Mouse (Mus musculus): ENCODE measurements around the gene Sdf2l1. TPM values are rescaled to one million over a fixed set of nuclear protein-coding genes. Genes with fewer than 3 reads are reported as not detected.

The Sdf2l1 gene
- total RNA-seq (2023) = 19.9 to 24.9 TPM (median 23.0 TPM) in 4 replicates

GRCm38 (mm10) chr16:17132089-17132905 lies at the start of gene Sdf2l1:
Gene Sdf2l1 (minus strand): TSS chr16:17132383.

GRCm38 (mm10) chr16:17146772-17147235 lies 14.6 kb upstream of the Sdf2l1 start, which contains the start of gene Ccdc116:
Gene Ccdc116 (minus strand): TSS chr16:17147229.

GRCm38 (mm10) chr16:17144339-17144738 lies 12.2 kb upstream of the Sdf2l1 start, which contains the start of gene Ydjc:
Gene Ydjc (plus strand): TSS chr16:17144621.

GRCm38 (mm10) chr16:17124871-17125520 lies 7.2 kb downstream of the Sdf2l1 start, which contains the start of gene 2610318N02Rik:
Gene 2610318N02Rik (minus strand): TSS chr16:17125167.

GRCm38 (mm10) chr16:17110771-17111743 lies 21.1 kb downstream of the Sdf2l1 start, which contains the start of gene Ppil2:
Gene Ppil2 (minus strand): TSS chr16:17111257.

Other genes starting within 250 kb of the Sdf2l1 start
- 11.8 to 18.4 TPM (median 15.7 TPM) in 4 replicates for gene Ppm1f, start 235.9 kb downstream of the Sdf2l1 start, total RNA-seq (2023)
- gene Mapk1, start 149.0 kb downstream of the Sdf2l1 start, total RNA-seq (2023) = 178 to 193 TPM (median 188 TPM) in 4 replicates
- 0.92 to 2.1 TPM (median 1.4 TPM) in 4 replicates for gene Ypel1, start 62.7 kb downstream of the Sdf2l1 start, total RNA-seq (2023)
- gene Ppil2, start 21.1 kb downstream of the Sdf2l1 start, total RNA-seq (2023) = 102 to 118 TPM (median 110 TPM) in 4 replicates
- 10.4 to 14.8 TPM (median 11.5 TPM) in 4 replicates for gene 2610318N02Rik, start 7.2 kb downstream of the Sdf2l1 start, total RNA-seq (2023)
- 2.2 to 4.1 TPM (median 2.8 TPM) in 4 replicates for gene Ydjc, start 12.2 kb upstream of the Sdf2l1 start, total RNA-seq (2023)
- gene Ccdc116, start 14.8 kb upstream of the Sdf2l1 start, total RNA-seq (2023) = 1.7 to 2.4 TPM (median 2.1 TPM) in 4 replicates
- gene Ube2l3, start 70.3 kb upstream of the Sdf2l1 start, total RNA-seq (2023) = 101 to 116 TPM (median 107 TPM) in 4 replicates
- 0.09 to 0.20 TPM (median 0.09 TPM) in 4 replicates for gene Rimbp3, start 76.2 kb upstream of the Sdf2l1 start, total RNA-seq (2023)
- gene Hic2, start 101.2 kb upstream of the Sdf2l1 start, total RNA-seq (2023) = 3.7 to 5.1 TPM (median 4.5 TPM) in 4 replicates
- gene Tmem191c, start 143.7 kb upstream of the Sdf2l1 start, total RNA-seq (2023) = 9.1 to 15.8 TPM (median 14.3 TPM) in 4 replicates
- 0.27 TPM in 1 of 4 replicates, not detected in the others for gene Serpind1, start 199.0 kb upstream of the Sdf2l1 start, total RNA-seq (2023)